8 mouse cellular contexts compared by ENCODE assay signal in genomic region chr3:142880790-142881588, GRCm38 (mm10). TPM values are rescaled to one million over a fixed set of nuclear protein-coding genes. Genes with fewer than 3 reads are reported as not detected.
DNase-seq lines count a peak whose midpoint lies in the region; ATAC-seq and TF ChIP-seq lines count a peak whose summit lies in the region.

No protein-coding gene starts in this region.

- WGBS in kidney, embryonic 16.5 days, result under 1% methylated on average over 37 of the region's 72 CpGs
- under 1% methylated on average over 43 of the region's 72 CpGs for whole genome bisulfite sequencing in lung, postnatal 0 days

- H3K9me3 ChIP-seq in kidney, embryonic 16.5 days (ENCODE audit: low read length), result no peaks in the 10 kb centered on the region
- no peaks in the 10 kb centered on the region for H3K9me3 ChIP-seq in lung, postnatal 0 days (ENCODE audit: low read length)

- no peak for TF ChIP-seq EP300 in lung, postnatal 0 days (IDR thresholded peaks at IDR 0.05)

- H3K4me2 ChIP-seq in kidney, embryonic 16.5 days (replicated peaks; ENCODE audit: low read depth, low read length), result peak overlapping the region; percentile 56
- peak overlapping the region; percentile 59 for H3K4me2 ChIP-seq in lung, postnatal 0 days (replicated peaks; ENCODE audit: low read depth, low read length)

- peak; percentile 8 for ATAC-seq in kidney, embryonic 16.5 days (ENCODE audit: low FRiP score, low TSS enrichment)
- peak; percentile 3 for ATAC-seq in lung, postnatal 0 days

- TF ChIP-seq CTCF in lung, postnatal 0 days (IDR thresholded peaks at IDR 0.05), result 0 out of 2 replicates have a peak, but pooled peaks have one; percentile 5

- peak overlapping the region; percentile 83 for H3K27ac ChIP-seq in brown adipose tissue, adult 24 weeks (replicated peaks; ENCODE audit: low read depth, low read length)
- H3K27ac ChIP-seq in kidney, embryonic 16.5 days (ENCODE audit: low read length), result peak overlapping the region; percentile 96
- H3K27ac ChIP-seq in lung, postnatal 0 days (ENCODE audit: low read length), result peak overlapping the region; percentile 97

- H3K4me1 ChIP-seq in brown adipose tissue, adult 24 weeks (ENCODE audit: control insufficient read depth, insufficient read depth, insufficient read length, low read length), result peaks cover 1% of the 10 kb centered on the region; the same call in 1 of the 2 replicates
- H3K4me1 ChIP-seq in kidney, embryonic 16.5 days (ENCODE audit: insufficient read depth, low read length), result peaks cover 12% of the 10 kb centered on the region; the same call in 1 of the 2 replicates
- H3K4me1 ChIP-seq in lung, postnatal 0 days (ENCODE audit: insufficient read depth, low read depth, low read length), result 0 out of 2 replicates have a peak, but pooled peaks cover 3% of the 10 kb centered on the region

- peak; percentile 17 to 28 for DNase-seq in urinary bladder, postnatal 36 days (ENCODE audit: low spot score in 2 of 2)
- DNase-seq in urinary bladder, adult 2 months (ENCODE audit: low spot score), result no peak
- DNase-seq in forelimb bud, embryonic 11.5 days (ENCODE audit: low read depth, low spot score), result peak; percentile 59
- DNase-seq in lung, postnatal 0 days (ENCODE audit: low spot score), result peak; percentile 57
- peak; percentile 58 for DNase-seq in ovary, postnatal 36 days (ENCODE audit: low spot score)
- DNase-seq in gastrocnemius, adult 18-20 months (ENCODE audit: low spot score), result no peak

- H3K9ac ChIP-seq in kidney, embryonic 16.5 days (replicated peaks; ENCODE audit: low read length), result peak overlapping the region; percentile 98
- peak overlapping the region; percentile 96 for H3K9ac ChIP-seq in lung, postnatal 0 days (replicated peaks; ENCODE audit: low read depth)

- no peaks in the 10 kb centered on the region for H3K27me3 ChIP-seq in kidney, embryonic 16.5 days (ENCODE audit: insufficient read depth, low read length)
- H3K27me3 ChIP-seq in lung, postnatal 0 days (replicated peaks; ENCODE audit: insufficient read depth, low read length), result no peaks in the 10 kb centered on the region

- H3K4me3 ChIP-seq in brown adipose tissue, adult 24 weeks (ENCODE audit: insufficient read depth, low read depth, low read length), result peak overlapping the region; percentile 98
- H3K4me3 ChIP-seq in kidney, embryonic 16.5 days (ENCODE audit: low read length), result peak overlapping the region; percentile 99
- H3K4me3 ChIP-seq in lung, postnatal 0 days (ENCODE audit: low read depth, low read length), result peak overlapping the region; percentile 100

- no peaks in the 10 kb centered on the region for H3K36me3 ChIP-seq in kidney, embryonic 16.5 days (ENCODE audit: insufficient read depth, low read length)
- H3K36me3 ChIP-seq in lung, postnatal 0 days (ENCODE audit: insufficient read depth, low read length), result no peaks in the 10 kb centered on the region

RNA-seq across cellular contexts. Expression of gene Pkn2, which starts 0.8 kb away (rescaled TPM):
- 26.5 and 26.6 TPM in 2 replicates for polyA plus RNA-seq in urinary bladder, adult 2 months (2012; rRNA removed)
- 17.5 and 19.8 TPM in 2 replicates for polyA plus RNA-seq in brown adipose tissue, adult 24 weeks (2012; ENCODE audit: insufficient read depth, insufficient read length, missing spikeins)
- polyA plus RNA-seq in kidney, embryonic 16.5 days (2015; fragmentation: Nextera tagmentation; extraction: Ambion mirVana), result 34.6 and 39.5 TPM in 2 replicates
- 56.6 and 57.5 TPM in 2 replicates for polyA plus RNA-seq in lung, postnatal 0 days (2015; fragmentation: Nextera tagmentation; extraction: Ambion mirVana)
- total RNA-seq in gastrocnemius, adult 18-20 months (2021), result 10 to 100 TPM; 44.2 to 50.0 TPM

Comparison
In these comparisons a context has a peak if more than half of its experiments do, and no peak if none do; other contexts are left out.
1. DNase-seq: peak in urinary bladder, postnatal 36 days (2 of 2), forelimb bud, embryonic 11.5 days (single experiment), lung, postnatal 0 days (single experiment) and ovary, postnatal 36 days (single experiment); none in urinary bladder, adult 2 months (single experiment) and gastrocnemius, adult 18-20 months (single experiment).
2. Peak in every context shown above with its lines, with median percentiles within 50 percentile points of each other: H3K27ac ChIP-seq and H3K4me3 ChIP-seq.